Mouse (Mus musculus) CH12.LX (cell line): ENCODE measurements around the gene Acbd6.

Experiments
- CTCF ChIP-seq, 2 experiments: IDR thresholded peaks in 1 of 2; conservative IDR thresholded peaks in 1 of 2; 2 replicates each; pipeline ENCODE4 v1.5.1; 2011 to 2012; ENCODE audit warnings: low read depth in 2 of 2, low read length in 2 of 2, improper control_type of control experiment in 1 of 2, inconsistent platforms in 1 of 2, mild to moderate bottlenecking in 1 of 2, moderate library complexity in 1 of 2
- MAX ChIP-seq: IDR thresholded peaks from 2 replicates; pipeline ENCODE4 v1.6.1; 2011; ENCODE audit warnings: low read length, improper control_type of control experiment
- NRF1 ChIP-seq: IDR thresholded peaks from 2 replicates; pipeline ENCODE4 v1.6.1; 2014; ENCODE audit warnings: low read depth, mild to moderate bottlenecking, inconsistent platforms, low read length, improper control_type of control experiment, moderate library complexity
- POLR2A ChIP-seq: IDR thresholded peaks from 2 replicates; pipeline ENCODE4 v1.6.1; 2011; ENCODE audit warnings: low read depth, mild to moderate bottlenecking, improper control_type of control experiment, low read length
- RCOR1 ChIP-seq: conservative IDR thresholded peaks from 2 replicates; pipeline ENCODE4 v1.6.1; 2012; ENCODE audit warnings: low read depth, mild to moderate bottlenecking, inconsistent platforms, low read length, improper control_type of control experiment
- ZC3H11A ChIP-seq: IDR thresholded peaks from 2 replicates; pipeline ENCODE4 v1.6.1; 2012; ENCODE audit warnings: low read depth, mild to moderate bottlenecking, inconsistent platforms, low read length, improper control_type of control experiment
- ZNF384 ChIP-seq: IDR thresholded peaks from 2 replicates; pipeline ENCODE4 v1.6.1; 2012; ENCODE audit warnings: low read depth, low read length, improper control_type of control experiment, inconsistent platforms

GRCm38 (mm10) chr1:155530561-155531457 lies 27.1 kb upstream of the Acbd6 start:
- TF ChIP-seq NRF1: no peak
- no peak for TF ChIP-seq RCOR1
- no peak for TF ChIP-seq POLR2A
- TF ChIP-seq ZNF384: peak; percentile 63
- no peak for TF ChIP-seq ZC3H11A
- no peak for TF ChIP-seq MAX
- no peak for TF ChIP-seq CTCF (conservative IDR thresholded peaks at IDR 0.05 in 1 of 2, IDR thresholded peaks at IDR 0.05 in 1 of 2; ENCODE audit: low read depth in 2 of 2, low read length in 2 of 2)
